Mouse (Mus musculus): ENCODE results near the gene Fbp2. TPM values are rescaled to one million over a fixed set of nuclear protein-coding genes. Genes with fewer than 3 reads are reported as not detected.

The Fbp2 gene
- polyA plus RNA-seq (2012; rRNA removed), result 0.29 and 0.41 TPM in 2 replicates

DNA sequence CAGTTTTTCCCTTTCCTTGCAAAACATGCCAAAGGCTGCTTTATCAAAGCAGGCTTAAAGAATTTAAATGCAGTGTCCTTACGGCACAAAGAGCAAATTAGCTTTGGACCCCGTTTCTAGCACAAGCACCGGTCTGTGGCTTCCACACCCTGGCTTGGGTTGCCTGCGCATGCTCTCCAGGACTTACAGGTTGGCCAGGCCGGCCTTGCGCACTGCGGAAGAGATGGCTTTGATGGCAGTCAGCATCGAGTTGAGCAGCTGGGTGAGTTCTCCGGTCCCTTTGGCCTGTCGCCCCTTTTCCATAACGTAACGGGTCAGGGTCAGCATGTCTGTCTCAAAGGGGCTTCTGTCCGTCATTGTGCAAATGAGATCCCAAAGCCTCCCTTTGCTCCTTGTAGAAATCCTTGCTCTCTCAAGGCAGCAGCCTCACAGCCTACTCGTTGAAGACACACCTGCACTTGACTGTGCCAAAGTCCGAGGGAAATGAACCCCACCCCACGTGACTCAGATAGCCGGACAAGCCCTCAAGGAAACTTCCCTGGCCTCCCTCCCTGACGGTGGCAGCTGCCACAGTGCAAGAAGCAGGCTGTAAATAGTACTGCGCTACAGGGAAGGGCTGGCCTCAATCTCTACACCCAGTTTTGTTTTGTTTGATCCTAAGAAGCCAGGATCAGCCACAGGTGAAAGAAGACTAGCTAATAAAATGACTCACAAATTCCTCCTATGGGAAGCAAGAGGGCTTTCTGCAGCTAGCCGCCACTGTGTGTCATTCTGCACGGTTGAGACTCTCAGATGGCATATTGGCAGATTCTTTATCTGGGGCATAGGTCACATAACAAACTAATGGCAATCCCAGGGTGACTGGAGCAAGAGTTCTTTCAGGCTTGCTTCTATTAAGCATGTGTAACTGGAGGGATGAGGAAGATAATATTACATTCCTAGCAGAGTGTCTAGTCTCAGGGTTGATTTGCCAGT, at the start of gene Fbp2:
Gene Fbp2 (minus strand): TSS at position 482 of the 975 bp plus-strand sequence.
- H3K4me3 ChIP-seq (ENCODE audit: control insufficient read depth, low read depth, low read length), result no peak within 1 kb of the TSS
- no peaks in the 10 kb centered on the region for H3K27me3 ChIP-seq (ENCODE audit: control insufficient read depth, insufficient read depth, low read length)
- no peaks in the 10 kb centered on the region for H3K36me3 ChIP-seq (ENCODE audit: control insufficient read depth, insufficient read depth, low read length)
- H3K4me1 ChIP-seq (ENCODE audit: control insufficient read depth, insufficient read depth, low read length), result peaks cover 22% of the 10 kb centered on the region
- TF ChIP-seq CTCF (IDR thresholded peaks at IDR 0.05; ENCODE audit: control insufficient read depth, insufficient read depth, insufficient replicate concordance, low read depth, low read length), result no peak
- H3K27ac ChIP-seq (ENCODE audit: control insufficient read depth, insufficient read depth, low read depth, low read length), result no peak within 1 kb of the TSS

DNA sequence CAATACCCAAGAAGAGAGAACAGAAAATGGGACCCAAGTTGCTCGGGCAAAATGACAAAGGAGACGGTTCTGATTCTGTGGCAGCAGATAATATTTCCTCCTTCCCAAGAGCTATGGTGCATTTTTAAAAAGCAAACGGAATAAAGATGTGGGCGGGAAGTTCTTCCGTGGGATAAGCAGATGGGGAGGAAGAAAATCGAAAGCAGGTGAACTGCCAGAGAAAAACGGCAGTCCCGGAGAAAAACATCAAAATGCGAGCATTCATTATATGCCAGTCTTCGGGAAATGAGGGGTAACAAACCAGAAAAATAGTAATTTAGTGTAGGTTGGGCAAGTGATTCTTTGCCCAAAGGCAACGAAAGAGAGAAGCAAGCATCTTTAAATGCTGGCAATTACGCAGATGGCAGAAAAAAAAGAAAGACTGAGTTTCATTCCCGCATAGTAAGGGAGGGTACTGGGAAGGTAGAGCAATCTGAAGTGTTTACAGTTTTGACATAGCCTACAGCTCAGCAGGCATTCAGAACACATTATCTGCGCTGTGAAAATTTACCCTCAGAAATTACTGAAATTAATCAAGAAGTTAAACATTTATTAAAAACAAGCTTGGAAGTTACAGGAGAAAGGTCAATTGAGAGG, 49.4 kb upstream of the Fbp2 start:
- Histone ChIP-seq H3K27ac (ENCODE audit: control insufficient read depth, insufficient read depth, low read depth, low read length) (no peak overlapping the region), H3K4me3 (ENCODE audit: control insufficient read depth, low read depth, low read length) (no peak overlapping the region), H3K27me3 (ENCODE audit: control insufficient read depth, insufficient read depth, low read length) (no peaks in the 10 kb centered on the region), H3K4me1 (ENCODE audit: control insufficient read depth, insufficient read depth, low read length) (no peaks in the 10 kb centered on the region), H3K36me3 (ENCODE audit: control insufficient read depth, insufficient read depth, low read length) (no peaks in the 10 kb centered on the region)
- TF ChIP-seq POLR2A (IDR thresholded peaks at IDR 0.05; ENCODE audit: control insufficient read depth, low read depth, low read length), result no peak
- TF ChIP-seq CTCF (IDR thresholded peaks at IDR 0.05; ENCODE audit: control insufficient read depth, insufficient read depth, insufficient replicate concordance, low read depth, low read length), result no peak

GRCm38 (mm10) chr13:62901139-62901538, 42.9 kb upstream of the Fbp2 start:
- H3K4me1 ChIP-seq (ENCODE audit: control insufficient read depth, insufficient read depth, low read length), result no peaks in the 10 kb centered on the region
- no peak overlapping the region for H3K4me3 ChIP-seq (ENCODE audit: control insufficient read depth, low read depth, low read length)
- TF ChIP-seq POLR2A (IDR thresholded peaks at IDR 0.05; ENCODE audit: control insufficient read depth, low read depth, low read length) (no peak), CTCF (IDR thresholded peaks at IDR 0.05; ENCODE audit: control insufficient read depth, insufficient read depth, insufficient replicate concordance, low read depth, low read length) (no peak)

GRCm38 (mm10) chr13:62897927-62898646, 39.9 kb upstream of the Fbp2 start:
- TF ChIP-seq CTCF (IDR thresholded peaks at IDR 0.05; ENCODE audit: control insufficient read depth, insufficient read depth, insufficient replicate concordance, low read depth, low read length) (no peak), POLR2A (IDR thresholded peaks at IDR 0.05; ENCODE audit: control insufficient read depth, low read depth, low read length) (no peak)
- no peak overlapping the region for H3K27ac ChIP-seq (ENCODE audit: control insufficient read depth, insufficient read depth, low read depth, low read length)
- H3K4me3 ChIP-seq (ENCODE audit: control insufficient read depth, low read depth, low read length), result no peak overlapping the region
- no peaks in the 10 kb centered on the region for H3K36me3 ChIP-seq (ENCODE audit: control insufficient read depth, insufficient read depth, low read length)
- no peaks in the 10 kb centered on the region for H3K27me3 ChIP-seq (ENCODE audit: control insufficient read depth, insufficient read depth, low read length)
- no peaks in the 10 kb centered on the region for H3K4me1 ChIP-seq (ENCODE audit: control insufficient read depth, insufficient read depth, low read length)

More at GRCm38 (mm10) chr13:62901139-62901538, 42.9 kb upstream of the Fbp2 start:
- H3K27ac ChIP-seq (ENCODE audit: control insufficient read depth, insufficient read depth, low read depth, low read length), result no peak overlapping the region
- no peaks in the 10 kb centered on the region for H3K36me3 ChIP-seq (ENCODE audit: control insufficient read depth, insufficient read depth, low read length)
- no peaks in the 10 kb centered on the region for H3K27me3 ChIP-seq (ENCODE audit: control insufficient read depth, insufficient read depth, low read length)

- H3K27me3 ChIP-seq (ENCODE audit: control insufficient read depth, insufficient read depth, low read length), result no peaks in the 10 kb centered on the region
- no peaks in the 10 kb centered on the region for H3K36me3 ChIP-seq (ENCODE audit: control insufficient read depth, insufficient read depth, low read length)
- no peak overlapping the region for H3K27ac ChIP-seq (ENCODE audit: control insufficient read depth, insufficient read depth, low read depth, low read length)
- no peaks in the 10 kb centered on the region for H3K4me1 ChIP-seq (ENCODE audit: control insufficient read depth, insufficient read depth, low read length)
- no peak overlapping the region for H3K4me3 ChIP-seq (ENCODE audit: control insufficient read depth, low read depth, low read length)
- TF ChIP-seq CTCF (IDR thresholded peaks at IDR 0.05; ENCODE audit: control insufficient read depth, insufficient read depth, insufficient replicate concordance, low read depth, low read length) (no peak), POLR2A (IDR thresholded peaks at IDR 0.05; ENCODE audit: control insufficient read depth, low read depth, low read length) (no peak)
These were observed 35.0 kb upstream of the Fbp2 start for GRCm38 (mm10) chr13:62893044-62893842.

GRCm38 (mm10) chr13:62889311-62889710, 31.1 kb upstream of the Fbp2 start:
- no peak overlapping the region for H3K27ac ChIP-seq (ENCODE audit: control insufficient read depth, insufficient read depth, low read depth, low read length)
- TF ChIP-seq POLR2A (IDR thresholded peaks at IDR 0.05; ENCODE audit: control insufficient read depth, low read depth, low read length) (no peak), CTCF (IDR thresholded peaks at IDR 0.05; ENCODE audit: control insufficient read depth, insufficient read depth, insufficient replicate concordance, low read depth, low read length) (no peak)
- peaks cover 10% of the 10 kb centered on the region for H3K4me1 ChIP-seq (ENCODE audit: control insufficient read depth, insufficient read depth, low read length)
- H3K4me3 ChIP-seq (ENCODE audit: control insufficient read depth, low read depth, low read length), result no peak overlapping the region
- no peaks in the 10 kb centered on the region for H3K27me3 ChIP-seq (ENCODE audit: control insufficient read depth, insufficient read depth, low read length)
- no peaks in the 10 kb centered on the region for H3K36me3 ChIP-seq (ENCODE audit: control insufficient read depth, insufficient read depth, low read length)
